Mouse (Mus musculus) intestine, postnatal 0 days (tissue): ENCODE results near the gene Gm10840. TPM values are rescaled to one million over a fixed set of nuclear protein-coding genes. Genes with fewer than 3 reads are reported as not detected.

Experiments
- ATAC-seq: fragments of 200-750 bp; cut with Nextera tagmentation; 2 replicates; pipeline ENCODE4 v1.8.0; 2017; ENCODE audit warnings: mild to moderate bottlenecking, moderate TSS enrichment, moderate library complexity
- H3K27ac ChIP-seq: fragments of 300-500 bp; sonication (generic); 2 replicates; pipeline ENCODE4 v1.5.1; 2014; ENCODE audit warnings: mild to moderate bottlenecking, low read depth, low read length, moderate library complexity
- H3K27me3 ChIP-seq: fragments of 300-500 bp; sonication (generic); replicated peaks from 2 replicates; pipeline ENCODE4 v1.6.1; 2014; ENCODE audit warnings: low read length, mixed read lengths; ENCODE audit not compliant: control insufficient read depth, insufficient read depth
- H3K36me3 ChIP-seq: fragments of 300-500 bp; sonication (generic); 2 replicates; pipeline ENCODE4 v1.6.1; 2014; ENCODE audit warnings: mild to moderate bottlenecking, moderate library complexity; ENCODE audit not compliant: control insufficient read depth, insufficient read depth
- H3K4me1 ChIP-seq: fragments of 300-500 bp; sonication (generic); replicated peaks from 2 replicates; pipeline ENCODE4 v1.6.1; 2014; ENCODE audit warnings: antibody characterized with exemption, low read length, mixed read lengths; ENCODE audit not compliant: control insufficient read depth, insufficient read depth
- H3K4me2 ChIP-seq: fragments of 300-500 bp; sonication (generic); replicated peaks from 2 replicates; pipeline ENCODE4 v1.6.1; 2014; ENCODE audit warnings: low read depth, mild to moderate bottlenecking, moderate library complexity
- H3K4me3 ChIP-seq: fragments of 300-500 bp; sonication (generic); 2 replicates; pipeline ENCODE4 v1.5.1; 2014; ENCODE audit warnings: low read depth, low read length
- H3K9ac ChIP-seq: fragments of 300-500 bp; sonication (generic); 2 replicates; pipeline ENCODE4 v1.6.1; 2014; ENCODE audit warnings: mild to moderate bottlenecking, low read depth, low read length
- H3K9me3 ChIP-seq: fragments of 300-500 bp; sonication (generic); 2 replicates; pipeline ENCODE4 v1.6.1; 2016; ENCODE audit warnings: mixed run types; ENCODE audit not compliant: control insufficient read depth
- CTCF ChIP-seq: sonication (generic); IDR thresholded peaks from 2 replicates; pipeline ENCODE4 v1.5.1; 2016; ENCODE audit warnings: low read depth, mild to moderate bottlenecking, control low read depth, antibody characterized with exemption, moderate library complexity
- WGBS: fragments of 180-500 bp; shearing (Covaris S2); extraction: QIAGEN DNeasy Blood & Tissue Kit; methylation state at CpG from one replicate; pipeline ENCODE4 v1.1.7; 2014; 5-methylcytosine and 5-hydroxymethylcytosine counted together
- polyA plus RNA-seq: library from polyadenylated mRNA; unstranded; fragments of >200 nt; fragmentation: Nextera tagmentation; extraction: Ambion mirVana; gene quantifications from 2 replicates; pipeline ENCODE4 v1.2.1, GENCODE M21; 2015

Gm10840 gene
- polyA plus RNA-seq, 1 experiment from 2014 or later: not detected

GRCm38 (mm10) chr11:106170807-106171206 is 10.2 kb downstream of the Gm10840 start:
- 0 out of 2 replicates have a peak, but pooled peaks cover 8% of the 10 kb centered on the region for H3K36me3 ChIP-seq
- H3K27me3 ChIP-seq: no peaks in the 10 kb centered on the region
- no peaks in the 10 kb centered on the region for H3K4me1 ChIP-seq
- no peak; the same call in 1 of the 2 replicates for ATAC-seq
- H3K9ac ChIP-seq: no peak overlapping the region
- TF ChIP-seq CTCF: peak; percentile 79
- H3K27ac ChIP-seq: no peak overlapping the region
- 73% methylated on average over 7 of the region's 7 CpGs for WGBS
- H3K4me2 ChIP-seq: no peak overlapping the region
- H3K4me3 ChIP-seq: no peak overlapping the region
- H3K9me3 ChIP-seq: no peaks in the 10 kb centered on the region

DNA sequence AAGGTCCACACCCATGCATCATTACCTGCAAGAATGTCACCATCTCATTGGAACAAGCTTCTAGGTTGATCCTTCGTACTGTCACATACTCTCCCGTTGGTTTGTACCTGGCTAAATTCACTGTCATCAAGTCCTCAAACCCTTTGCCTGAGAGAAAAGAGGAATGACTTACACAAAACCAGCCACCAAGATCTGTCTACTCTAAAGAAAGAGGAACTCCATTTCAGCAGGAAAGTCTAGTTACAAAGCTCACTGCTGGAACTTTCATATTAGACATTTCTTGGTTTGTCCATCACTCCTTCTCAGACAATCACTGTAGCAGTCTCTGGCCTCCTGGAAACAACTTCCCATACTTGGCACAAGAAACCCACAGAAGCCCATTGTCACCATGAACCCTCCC is 12.6 kb downstream of the Gm10840 start:
- no peak overlapping the region for H3K4me2 ChIP-seq
- no peaks in the 10 kb centered on the region for H3K4me1 ChIP-seq
- no peak for ATAC-seq
- no peak overlapping the region for H3K27ac ChIP-seq
- TF ChIP-seq CTCF: no peak
- H3K9me3 ChIP-seq: no peaks in the 10 kb centered on the region
- no peak overlapping the region for H3K4me3 ChIP-seq
- 0 out of 2 replicates have a peak, but pooled peaks cover 4% of the 10 kb centered on the region for H3K36me3 ChIP-seq
- no peak overlapping the region for H3K9ac ChIP-seq
- H3K27me3 ChIP-seq: no peaks in the 10 kb centered on the region
- WGBS: 88% methylated on average over 2 of the region's 2 CpGs

- H3K4me2 ChIP-seq: no peak overlapping the region
- H3K9me3 ChIP-seq: no peaks in the 10 kb centered on the region
- 81% methylated on average over 5 of the region's 5 CpGs for WGBS
- no peak for TF ChIP-seq CTCF
- ATAC-seq: no peak
- H3K9ac ChIP-seq: no peak overlapping the region
- H3K27me3 ChIP-seq: no peaks in the 10 kb centered on the region
- no peak overlapping the region for H3K27ac ChIP-seq
- 0 out of 2 replicates have a peak, but pooled peaks cover 4% of the 10 kb centered on the region for H3K36me3 ChIP-seq
- no peak overlapping the region for H3K4me3 ChIP-seq
- H3K4me1 ChIP-seq: no peaks in the 10 kb centered on the region
These were observed 13.7 kb downstream of the Gm10840 start for GRCm38 (mm10) chr11:106174372-106174771.

GRCm38 (mm10) chr11:106175081-106175480 is 14.4 kb downstream of the Gm10840 start:
- Histone ChIP-seq H3K4me3 (no peak overlapping the region), H3K4me1 (no peaks in the 10 kb centered on the region), H3K4me2 (no peak overlapping the region), H3K27me3 (no peaks in the 10 kb centered on the region), H3K9ac (no peak overlapping the region), H3K36me3 (0 out of 2 replicates have a peak, but pooled peaks cover 4% of the 10 kb centered on the region), H3K27ac (no peak overlapping the region), H3K9me3 (no peaks in the 10 kb centered on the region)
- WGBS: 37% methylated on average over 3 of the region's 3 CpGs
- ATAC-seq: no peak
- TF ChIP-seq CTCF: no peak

GRCm38 (mm10) chr11:106176372-106176771 is 15.7 kb downstream of the Gm10840 start:
- Histone ChIP-seq H3K4me3 (no peak overlapping the region), H3K4me1 (no peaks in the 10 kb centered on the region), H3K9ac (no peak overlapping the region), H3K27me3 (no peaks in the 10 kb centered on the region), H3K9me3 (no peaks in the 10 kb centered on the region), H3K4me2 (no peak overlapping the region), H3K27ac (no peak overlapping the region), H3K36me3 (peaks cover 7% of the 10 kb centered on the region)
- ATAC-seq: no peak
- no peak for TF ChIP-seq CTCF
- WGBS: 70% methylated on average over 5 of the region's 5 CpGs

GRCm38 (mm10) chr11:106178036-106178782 is 17.6 kb downstream of the Gm10840 start:
- Histone ChIP-seq H3K27me3 (no peaks in the 10 kb centered on the region), H3K27ac (no peak overlapping the region), H3K9ac (no peak overlapping the region), H3K9me3 (no peaks in the 10 kb centered on the region), H3K4me2 (no peak overlapping the region), H3K4me3 (no peak overlapping the region), H3K36me3 (peaks cover 8% of the 10 kb centered on the region), H3K4me1 (no peaks in the 10 kb centered on the region)
- 71% methylated on average over 5 of the region's 5 CpGs for WGBS
- TF ChIP-seq CTCF: no peak
- no peak for ATAC-seq
